In genomic region chr5:104161390-104161789, GRCm38 (mm10) we compare ENCODE assay signal across 13 mouse cellular contexts. TPM values are rescaled to one million over a fixed set of nuclear protein-coding genes. Genes with fewer than 3 reads are reported as not detected.
DNase-seq lines count a peak whose midpoint lies in the region; ATAC-seq lines count a peak whose summit lies in the region.
"Had no signal": no experiment of that assay in that cellular context is flagged by ENCODE, and none has a peak within 500 bp of the region (broad histone marks: within the 10 kb centered on the region; RNA-seq: fewer than 3 reads in every experiment).

No protein-coding gene starts in this region.

- DNase-seq in embryonic facial prominence, embryonic 14.5 days (ENCODE audit: low spot score) = peak; percentile 22
- DNase-seq in embryonic facial prominence, embryonic 10.5 days (ENCODE audit: low spot score) = no peak
- DNase-seq in adrenal gland, postnatal 36 days = peak; percentile 17 to 39
- DNase-seq in kidney, adult 8-10 months = peak; percentile 54 to 58
- DNase-seq in embryo, embryonic 10.5 days (ENCODE audit: low spot score) = no peak
- DNase-seq in left cerebral cortex, postnatal 14 days (ENCODE audit: low spot score in 2 of 2) = no peak
- DNase-seq: B cell, adult 2 months; cerebellum, postnatal 25 days had no signal

- no peak overlapping the region for H3K4me2 ChIP-seq in embryonic facial prominence, embryonic 14.5 days (ENCODE audit: low read depth, low read length)
- no peak overlapping the region for H3K4me2 ChIP-seq in lung, embryonic 16.5 days (ENCODE audit: low read depth, low read length)
- H3K4me2 ChIP-seq: hindbrain, embryonic 13.5 days; limb, embryonic 13.5 days had no signal

- no peak overlapping the region for H3K27ac ChIP-seq in embryonic facial prominence, embryonic 14.5 days (replicated peaks; ENCODE audit: low read depth, low read length)
- H3K27ac ChIP-seq in embryonic facial prominence, embryonic 10.5 days (replicated peaks) = no peak overlapping the region
- H3K27ac ChIP-seq in lung, embryonic 16.5 days (ENCODE audit: low read length) = no peak overlapping the region
- H3K27ac ChIP-seq: hindbrain, embryonic 13.5 days; limb, embryonic 13.5 days had no signal

- intact Hi-C loops in left cerebral cortex, postnatal 14 days (cut with DNase I) = no loop called here

- no peaks in the 10 kb centered on the region for H3K9me3 ChIP-seq in embryonic facial prominence, embryonic 14.5 days (ENCODE audit: control insufficient read depth, low read length)
- no peaks in the 10 kb centered on the region for H3K9me3 ChIP-seq in embryonic facial prominence, embryonic 10.5 days
- H3K9me3 ChIP-seq in lung, embryonic 16.5 days (ENCODE audit: control insufficient read depth, low read length) = no peaks in the 10 kb centered on the region
- H3K9me3 ChIP-seq: hindbrain, embryonic 13.5 days; limb, embryonic 13.5 days; megakaryocyte, embryonic 14.5 days had no signal

- H3K36me3 ChIP-seq in embryonic facial prominence, embryonic 14.5 days (ENCODE audit: control insufficient read depth, insufficient read depth, low read length) = no peaks in the 10 kb centered on the region
- H3K36me3 ChIP-seq in embryonic facial prominence, embryonic 10.5 days (replicated peaks) = no peaks in the 10 kb centered on the region
- no peaks in the 10 kb centered on the region for H3K36me3 ChIP-seq in lung, embryonic 16.5 days (ENCODE audit: control insufficient read depth, insufficient read depth, low read length)
- H3K36me3 ChIP-seq: hindbrain, embryonic 13.5 days; limb, embryonic 13.5 days had no signal

- no peaks in the 10 kb centered on the region for H3K4me1 ChIP-seq in embryonic facial prominence, embryonic 14.5 days (ENCODE audit: control insufficient read depth, insufficient read depth, low read length)
- no peaks in the 10 kb centered on the region for H3K4me1 ChIP-seq in embryonic facial prominence, embryonic 10.5 days
- peaks cover 9% of the 10 kb centered on the region; the same call in 1 of the 2 replicates for H3K4me1 ChIP-seq in lung, embryonic 16.5 days (replicated peaks; ENCODE audit: control insufficient read depth, insufficient read depth, low read length)
- H3K4me1 ChIP-seq: hindbrain, embryonic 13.5 days; megakaryocyte, embryonic 14.5 days had no signal

- H3K27me3 ChIP-seq in embryonic facial prominence, embryonic 14.5 days (replicated peaks; ENCODE audit: control insufficient read depth, insufficient read depth, low read length) = no peaks in the 10 kb centered on the region
- H3K27me3 ChIP-seq in embryonic facial prominence, embryonic 10.5 days (replicated peaks; ENCODE audit: low read depth, poor library complexity, severe bottlenecking) = no peaks in the 10 kb centered on the region
- H3K27me3 ChIP-seq in lung, embryonic 16.5 days (ENCODE audit: control insufficient read depth, insufficient read depth, low read depth, low read length) = no peaks in the 10 kb centered on the region
- H3K27me3 ChIP-seq: hindbrain, embryonic 13.5 days; limb, embryonic 13.5 days; megakaryocyte, embryonic 14.5 days had no signal

- no peak overlapping the region for H3K4me3 ChIP-seq in embryonic facial prominence, embryonic 14.5 days (ENCODE audit: low read depth, low read length)
- H3K4me3 ChIP-seq in embryonic facial prominence, embryonic 10.5 days = no peak overlapping the region
- no peak overlapping the region for H3K4me3 ChIP-seq in lung, embryonic 16.5 days (ENCODE audit: low read length)
- H3K4me3 ChIP-seq: hindbrain, embryonic 13.5 days; limb, embryonic 13.5 days; megakaryocyte, embryonic 14.5 days had no signal

- 67% methylated on average over 1 of the region's 1 CpGs for WGBS in embryonic facial prominence, embryonic 14.5 days
- WGBS in embryonic facial prominence, embryonic 10.5 days = 86% methylated on average over 1 of the region's 1 CpGs
- 50% methylated on average over 1 of the region's 1 CpGs for WGBS in lung, embryonic 16.5 days

- no peak for ATAC-seq in embryonic facial prominence, embryonic 14.5 days (ENCODE audit: low read depth)
- peak; percentile 91 for ATAC-seq in lung, embryonic 16.5 days (ENCODE audit: low read depth)
- ATAC-seq in activated CD4-positive, CD25-positive, alpha-beta regulatory T cell, adult 4 months = no peak

- no peak overlapping the region for H3K9ac ChIP-seq in embryonic facial prominence, embryonic 14.5 days (ENCODE audit: low read depth, low read length)
- H3K9ac ChIP-seq in lung, embryonic 16.5 days (ENCODE audit: low read length) = no peak overlapping the region
- H3K9ac ChIP-seq: hindbrain, embryonic 13.5 days; limb, embryonic 13.5 days had no signal

RNA-seq across cellular contexts. Expression of gene Dspp, which starts 9.1 kb away (rescaled TPM):
- polyA plus RNA-seq in embryonic facial prominence, embryonic 14.5 days (2014; fragmentation: Nextera tagmentation; extraction: Ambion mirVana) = not detected in 2 replicates
- not detected in 2 replicates for polyA plus RNA-seq in embryonic facial prominence, embryonic 10.5 days (2016; fragmentation: Nextera tagmentation; extraction: Ambion mirVana)
- total RNA-seq in adrenal gland, postnatal 36 days (2021) = not detected
- 0.06 TPM in 1 of 2 replicates, not detected in the other for polyA plus RNA-seq in lung, embryonic 16.5 days (2015; fragmentation: Nextera tagmentation; extraction: Ambion mirVana)
- not detected for polyA plus RNA-seq in activated CD4-positive, CD25-positive, alpha-beta regulatory T cell, adult 4 months (2017; shearing (Covaris generic))
- total RNA-seq in left cerebral cortex, postnatal 14 days (2021) = under 1 TPM in 1 of 2 experiments, not detected in 1; 0.07 TPM
- polyA plus RNA-seq: hindbrain, embryonic 13.5 days had no signal

RNA-seq across cellular contexts. Expression of gene Dmp1, which starts 41.0 kb away (rescaled TPM):
- polyA plus RNA-seq in embryonic facial prominence, embryonic 14.5 days (2014; fragmentation: Nextera tagmentation; extraction: Ambion mirVana) = 19.3 and 21.1 TPM in 2 replicates
- polyA plus RNA-seq in embryonic facial prominence, embryonic 10.5 days (2016; fragmentation: Nextera tagmentation; extraction: Ambion mirVana) = 0.06 and 0.09 TPM in 2 replicates
- not detected for total RNA-seq in adrenal gland, postnatal 36 days (2021)
- 0.55 and 4.7 TPM in 2 replicates for polyA plus RNA-seq in lung, embryonic 16.5 days (2015; fragmentation: Nextera tagmentation; extraction: Ambion mirVana)
- not detected for polyA plus RNA-seq in activated CD4-positive, CD25-positive, alpha-beta regulatory T cell, adult 4 months (2017; shearing (Covaris generic))
- 1 to 10 TPM in 1 of 2 experiments, under 1 TPM in 1; 0.99 to 1.2 TPM for total RNA-seq in left cerebral cortex, postnatal 14 days (2021)

RNA-seq across cellular contexts. Expression of gene Sparcl1, which starts 47.9 kb away (rescaled TPM):
- polyA plus RNA-seq in embryonic facial prominence, embryonic 14.5 days (2014; fragmentation: Nextera tagmentation; extraction: Ambion mirVana) = 108 and 117 TPM in 2 replicates
- 26.5 and 28.3 TPM in 2 replicates for polyA plus RNA-seq in embryonic facial prominence, embryonic 10.5 days (2016; fragmentation: Nextera tagmentation; extraction: Ambion mirVana)
- 10 to 100 TPM; 24.9 to 34.7 TPM for total RNA-seq in adrenal gland, postnatal 36 days (2021)
- 433 and 435 TPM in 2 replicates for polyA plus RNA-seq in lung, embryonic 16.5 days (2015; fragmentation: Nextera tagmentation; extraction: Ambion mirVana)
- polyA plus RNA-seq in activated CD4-positive, CD25-positive, alpha-beta regulatory T cell, adult 4 months (2017; shearing (Covaris generic)) = not detected
- 1,000 to 10,000 TPM; 1,229 to 1,307 TPM for total RNA-seq in left cerebral cortex, postnatal 14 days (2021)

Comparison
In these comparisons a context has a peak if more than half of its experiments do, and no peak if none do; other contexts are left out.
1. DNase-seq: peak in embryonic facial prominence, embryonic 14.5 days (single experiment), adrenal gland, postnatal 36 days (2 of 2) and kidney, adult 8-10 months (2 of 2); none in embryonic facial prominence, embryonic 10.5 days (single experiment), embryo, embryonic 10.5 days (single experiment) and left cerebral cortex, postnatal 14 days (0 of 2).
2. RNA of gene Sparcl1, which starts 47.9 kb away (polyA plus RNA-seq): 433 to 435 TPM in lung, embryonic 16.5 days, 108 to 117 TPM in embryonic facial prominence, embryonic 14.5 days and 26.5 to 28.3 TPM in embryonic facial prominence, embryonic 10.5 days; not detected in activated CD4-positive, CD25-positive, alpha-beta regulatory T cell, adult 4 months; every median in the first group is over 10 times any median in the second.